22 mouse cellular contexts compared by ENCODE assay signal in the genomic region with DNA sequence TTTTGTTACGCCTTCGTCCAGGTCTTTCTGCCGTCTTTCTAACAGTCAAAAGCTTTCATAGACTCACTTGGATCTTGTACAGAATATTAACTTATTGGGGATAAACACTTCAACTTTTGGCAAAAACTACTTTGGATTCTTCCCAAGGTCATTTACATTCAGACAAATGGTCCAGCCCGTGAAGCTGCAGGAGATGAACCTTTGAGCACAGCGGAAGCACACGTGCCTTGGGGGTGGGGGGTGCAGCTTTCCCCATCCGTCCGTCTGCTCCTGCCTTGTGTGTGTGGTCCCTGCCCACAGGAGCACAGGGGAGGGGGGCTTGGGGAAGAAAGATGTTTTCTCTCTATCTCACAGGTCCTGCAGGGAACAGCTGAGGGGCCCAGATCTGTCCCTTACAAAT. TPM values are rescaled to one million over a fixed set of nuclear protein-coding genes. Genes with fewer than 3 reads are reported as not detected.
DNase-seq lines count a peak whose midpoint lies in the region; ATAC-seq lines count a peak whose summit lies in the region.
"Had no signal": no experiment of that assay in that cellular context is flagged by ENCODE, and none has a peak within 500 bp of the region (broad histone marks: within the 10 kb centered on the region; RNA-seq: fewer than 3 reads in every experiment).

No protein-coding gene starts in this region.

- H3K27ac ChIP-seq in lung, embryonic 15.5 days: peak overlapping the region; percentile 94
- peak overlapping the region; percentile 14; the same call in 1 of the 2 replicates for H3K27ac ChIP-seq in intestine, embryonic 14.5 days (ENCODE audit: low read depth)
- H3K27ac ChIP-seq in macrophage: peak overlapping the region; percentile 77
- H3K27ac ChIP-seq: forebrain, embryonic 10.5 days; layer of hippocampus, adult 2 months; limb, embryonic 12.5 days; liver, embryonic 12.5 days; neural tube, embryonic 15.5 days had no signal

- H3K4me3 ChIP-seq in lung, embryonic 15.5 days: no peak overlapping the region
- no peak overlapping the region for H3K4me3 ChIP-seq in intestine, embryonic 14.5 days (ENCODE audit: low read depth, low read length)
- H3K4me3 ChIP-seq in macrophage (ENCODE audit: inconsistent target): no peak overlapping the region
- H3K4me3 ChIP-seq: forebrain, embryonic 10.5 days; heart, embryonic 12.5 days; layer of hippocampus, adult 2 months; limb, embryonic 12.5 days; liver, embryonic 12.5 days; neural tube, embryonic 15.5 days had no signal

- H3K9me3 ChIP-seq in lung, embryonic 15.5 days: no peaks in the 10 kb centered on the region
- H3K9me3 ChIP-seq in intestine, embryonic 14.5 days (ENCODE audit: control insufficient read depth, low read length): no peaks in the 10 kb centered on the region
- H3K9me3 ChIP-seq: forebrain, embryonic 10.5 days; heart, embryonic 12.5 days; limb, embryonic 12.5 days; liver, embryonic 12.5 days; neural tube, embryonic 15.5 days had no signal

- H3K4me2 ChIP-seq in lung, embryonic 15.5 days: peak overlapping the region; percentile 38; the same call in 1 of the 2 replicates
- H3K4me2 ChIP-seq in intestine, embryonic 14.5 days (ENCODE audit: low read length): no peak overlapping the region
- H3K4me2 ChIP-seq: heart, embryonic 12.5 days; limb, embryonic 12.5 days; liver, embryonic 12.5 days; midbrain, embryonic 11.5 days; neural tube, embryonic 15.5 days had no signal

- H3K27me3 ChIP-seq in lung, embryonic 15.5 days: no peaks in the 10 kb centered on the region
- no peaks in the 10 kb centered on the region for H3K27me3 ChIP-seq in intestine, embryonic 14.5 days (replicated peaks; ENCODE audit: control insufficient read depth, insufficient read depth, low read length)
- H3K27me3 ChIP-seq: heart, embryonic 12.5 days; limb, embryonic 12.5 days; liver, embryonic 12.5 days; neural tube, embryonic 15.5 days had no signal

- DNase-seq in kidney, adult 9 months: peak; percentile 74
- no peak for DNase-seq in kidney, adult 11 months
- DNase-seq in lung, postnatal 14 days: no peak
- DNase-seq in intestine, embryonic 14.5 days (ENCODE audit: low spot score): no peak
- no peak for DNase-seq in heart, adult 11 months
- DNase-seq: cerebellum, adult 18-20 months; cerebellum, postnatal 14 days; forebrain, postnatal 0 days; gastrocnemius, postnatal 14 days; heart, postnatal 10 days; kidney, postnatal 25 days; lung, adult 2 months; right cerebral cortex, adult 18-20 months had no signal

- no peaks in the 10 kb centered on the region for H3K79me2 ChIP-seq in macrophage (ENCODE audit: inconsistent target)

- peaks cover 25% of the 10 kb centered on the region for H3K4me1 ChIP-seq in lung, embryonic 15.5 days
- no peaks in the 10 kb centered on the region for H3K4me1 ChIP-seq in intestine, embryonic 14.5 days (replicated peaks; ENCODE audit: control insufficient read depth, insufficient read depth, low read length)
- H3K4me1 ChIP-seq: forebrain, embryonic 10.5 days; heart, embryonic 12.5 days; limb, embryonic 12.5 days; neural tube, embryonic 15.5 days had no signal

- 51% methylated on average over 8 of the region's 8 CpGs for WGBS in lung, embryonic 15.5 days
- 65% methylated on average over 8 of the region's 8 CpGs for WGBS in intestine, embryonic 14.5 days
- 50% methylated on average over 7 of the region's 8 CpGs for WGBS in macrophage (ENCODE audit: missing documents)

- peak; percentile 78 for ATAC-seq in lung, embryonic 15.5 days (ENCODE audit: borderline replicate concordance, extremely low read depth, low FRiP score, low TSS enrichment)
- ATAC-seq in intestine, embryonic 14.5 days (replicated peaks; ENCODE audit: low FRiP score, low TSS enrichment, low read depth): no peak
- ATAC-seq: forebrain, postnatal 0 days had no signal

- H3K36me3 ChIP-seq in lung, embryonic 15.5 days: peaks cover 68% of the 10 kb centered on the region
- peaks cover 91% of the 10 kb centered on the region for H3K36me3 ChIP-seq in intestine, embryonic 14.5 days (ENCODE audit: control insufficient read depth, insufficient read depth, low read length)
- peaks cover 65% of the 10 kb centered on the region for H3K36me3 ChIP-seq in macrophage (ENCODE audit: inconsistent target)

- H3K9ac ChIP-seq in lung, embryonic 15.5 days: no peak overlapping the region
- H3K9ac ChIP-seq in intestine, embryonic 14.5 days (ENCODE audit: low read length): no peak overlapping the region
- H3K9ac ChIP-seq: forebrain, postnatal 0 days; heart, embryonic 12.5 days; limb, embryonic 12.5 days; liver, embryonic 12.5 days; neural tube, embryonic 15.5 days had no signal

RNA-seq across cellular contexts. Expression of a gene that starts 11.6 kb away (rescaled TPM):
- polyA plus RNA-seq in lung, embryonic 15.5 days (2015; fragmentation: Nextera tagmentation; extraction: Ambion mirVana): 31.1 and 35.6 TPM in 2 replicates
- 24.2 and 32.1 TPM in 2 replicates for polyA plus RNA-seq in intestine, embryonic 14.5 days (2014; fragmentation: Nextera tagmentation; extraction: Ambion mirVana)
- 10 to 100 TPM in 11 of 26 experiments, 1 to 10 TPM in 15; 1.7 to 16.2 (median 8.2) TPM for total RNA-seq in macrophage (2018; cell fraction: chromatin; rRNA removed)
- 10 to 100 TPM in 14 of 26 experiments, 1 to 10 TPM in 12; 4.2 to 15.1 (median 10.6) TPM for total RNA-seq in macrophage (2018; cell fraction: cytosol; rRNA removed)
- 10 to 100 TPM in 9 of 26 experiments, 1 to 10 TPM in 17; 2.4 to 24.8 (median 6.7) TPM for total RNA-seq in macrophage (2018; cell fraction: nucleus; rRNA removed)
- 5.6 to 12.2 TPM (median 9.6 TPM) in 3 replicates for polyA plus RNA-seq in macrophage (2018)

RNA-seq across cellular contexts. Expression of a gene that starts 11.7 kb away (rescaled TPM):
- 0.67 and 1.1 TPM in 2 replicates for polyA plus RNA-seq in lung, embryonic 15.5 days (2015; fragmentation: Nextera tagmentation; extraction: Ambion mirVana)
- polyA plus RNA-seq in intestine, embryonic 14.5 days (2014; fragmentation: Nextera tagmentation; extraction: Ambion mirVana): 0.07 and 0.09 TPM in 2 replicates
- total RNA-seq in macrophage (2018; cell fraction: chromatin; rRNA removed): 1 to 10 TPM in 15 of 26 experiments, under 1 TPM in 11; 0.25 to 7.3 (median 1.7) TPM
- 1 to 10 TPM in 4 of 26 experiments, under 1 TPM in 22; 0.03 to 1.3 (median 0.32) TPM for total RNA-seq in macrophage (2018; cell fraction: cytosol; rRNA removed)
- 1 to 10 TPM in 13 of 26 experiments, under 1 TPM in 13; 0.27 to 4.3 (median 0.97) TPM for total RNA-seq in macrophage (2018; cell fraction: nucleus; rRNA removed)
- polyA plus RNA-seq in macrophage (2018): 0.05 to 0.09 TPM (median 0.06 TPM) in 3 replicates
- total RNA-seq: gastrocnemius, postnatal 14 days; heart, postnatal 10 days had no signal

RNA-seq across cellular contexts. Expression of a gene that starts 31.1 kb away (rescaled TPM):
- polyA plus RNA-seq in lung, embryonic 15.5 days (2015; fragmentation: Nextera tagmentation; extraction: Ambion mirVana): 53.3 and 54.1 TPM in 2 replicates
- 49.0 and 51.7 TPM in 2 replicates for polyA plus RNA-seq in intestine, embryonic 14.5 days (2014; fragmentation: Nextera tagmentation; extraction: Ambion mirVana)
- total RNA-seq in macrophage (2018; cell fraction: chromatin; rRNA removed): 100 to 1,000 TPM in 24 of 26 experiments, 10 to 100 TPM in 2; 92.3 to 311 (median 134) TPM
- total RNA-seq in macrophage (2018; cell fraction: cytosol; rRNA removed): 10 to 100 TPM; 29.0 to 47.5 (median 32.7) TPM
- 100 to 1,000 TPM in 7 of 26 experiments, 10 to 100 TPM in 19; 51.1 to 167 (median 78.9) TPM for total RNA-seq in macrophage (2018; cell fraction: nucleus; rRNA removed)
- polyA plus RNA-seq in macrophage (2018): 25.1 to 40.5 TPM (median 29.3 TPM) in 3 replicates

RNA-seq across cellular contexts. Expression of a gene that starts 58.7 kb away (rescaled TPM):
- 8.2 and 8.7 TPM in 2 replicates for polyA plus RNA-seq in lung, embryonic 15.5 days (2015; fragmentation: Nextera tagmentation; extraction: Ambion mirVana)
- polyA plus RNA-seq in intestine, embryonic 14.5 days (2014; fragmentation: Nextera tagmentation; extraction: Ambion mirVana): 1.4 and 1.8 TPM in 2 replicates
- 100 to 1,000 TPM in 15 of 26 experiments, 10 to 100 TPM in 10, 1 to 10 TPM in 1; 10.0 to 493 (median 150) TPM for total RNA-seq in macrophage (2018; cell fraction: chromatin; rRNA removed)
- total RNA-seq in macrophage (2018; cell fraction: cytosol; rRNA removed): 100 to 1,000 TPM in 12 of 26 experiments, 10 to 100 TPM in 13, 1 to 10 TPM in 1; 8.5 to 831 (median 91.1) TPM
- 100 to 1,000 TPM in 18 of 26 experiments, 10 to 100 TPM in 8; 12.4 to 779 (median 246) TPM for total RNA-seq in macrophage (2018; cell fraction: nucleus; rRNA removed)
- 5.0 to 8.4 TPM (median 8.0 TPM) in 3 replicates for polyA plus RNA-seq in macrophage (2018)

Comparison
In these comparisons a context has a peak if more than half of its experiments do, and no peak if none do; other contexts are left out.
1. H3K27ac ChIP-seq: peak in every context shown above with its lines; median percentile 94 in lung, embryonic 15.5 days; 77 in macrophage; 14 in intestine, embryonic 14.5 days.